Mouse (Mus musculus): ENCODE results near the gene Ppp2r2c. TPM values are rescaled to one million over a fixed set of nuclear protein-coding genes. Genes with fewer than 3 reads are reported as not detected.
A peak's percentile ranks its signal among the peaks of the same experiment; 100 is the strongest.

Ppp2r2c gene
- total RNA-seq, 2 experiments from 2014 or later: 375 to 387 TPM

GRCm38 (mm10) chr5:36844490-36844889 is 23.8 kb upstream of the Ppp2r2c start:
- no peak overlapping the region for H3K4me3 ChIP-seq
- no peak for TF ChIP-seq CTCF (conservative IDR thresholded peaks at IDR 0.05)
- peak overlapping the region; percentile 3; the same call in 1 of the 2 replicates for H3K27ac ChIP-seq
- no peak for DNase-seq (ENCODE audit: low spot score in 2 of 2)

DNA sequence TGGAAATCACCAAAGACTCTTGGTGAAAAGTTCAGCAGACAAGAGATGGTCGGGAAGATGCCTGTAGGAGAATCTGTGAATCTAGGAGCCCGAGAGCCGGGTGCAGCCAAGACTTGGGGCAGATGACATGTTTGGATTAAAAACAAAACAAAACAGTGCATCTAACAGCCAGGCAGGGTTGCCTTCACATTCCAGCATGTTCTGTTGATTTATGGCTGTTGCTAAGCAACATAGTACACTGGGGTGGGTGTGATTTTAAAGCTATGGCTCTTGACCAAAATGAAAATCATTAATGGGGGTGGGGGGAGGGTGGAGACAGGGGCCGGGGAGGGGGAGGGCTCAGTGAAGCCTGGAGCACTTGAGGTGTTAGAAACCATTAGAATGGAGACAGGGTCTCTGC is 16.7 kb upstream of the Ppp2r2c start:
- TF ChIP-seq CTCF (conservative IDR thresholded peaks at IDR 0.05): no peak
- H3K4me3 ChIP-seq: no peak overlapping the region
- peak in 1 of 2 experiments; percentile 50 for DNase-seq (ENCODE audit: low spot score in 2 of 2)
- no peak overlapping the region for H3K27ac ChIP-seq

GRCm38 (mm10) chr5:36855180-36855579 is 13.1 kb upstream of the Ppp2r2c start:
- H3K4me3 ChIP-seq: no peak overlapping the region
- no peak for DNase-seq (ENCODE audit: low spot score in 2 of 2)
- no peak for TF ChIP-seq CTCF (conservative IDR thresholded peaks at IDR 0.05)
- H3K27ac ChIP-seq: no peak overlapping the region

GRCm38 (mm10) chr5:36856529-36856928 is 11.8 kb upstream of the Ppp2r2c start:
- H3K27ac ChIP-seq: no peak overlapping the region
- DNase-seq (ENCODE audit: low spot score in 2 of 2): no peak
- H3K4me3 ChIP-seq: no peak overlapping the region
- TF ChIP-seq CTCF (conservative IDR thresholded peaks at IDR 0.05): no peak

DNA sequence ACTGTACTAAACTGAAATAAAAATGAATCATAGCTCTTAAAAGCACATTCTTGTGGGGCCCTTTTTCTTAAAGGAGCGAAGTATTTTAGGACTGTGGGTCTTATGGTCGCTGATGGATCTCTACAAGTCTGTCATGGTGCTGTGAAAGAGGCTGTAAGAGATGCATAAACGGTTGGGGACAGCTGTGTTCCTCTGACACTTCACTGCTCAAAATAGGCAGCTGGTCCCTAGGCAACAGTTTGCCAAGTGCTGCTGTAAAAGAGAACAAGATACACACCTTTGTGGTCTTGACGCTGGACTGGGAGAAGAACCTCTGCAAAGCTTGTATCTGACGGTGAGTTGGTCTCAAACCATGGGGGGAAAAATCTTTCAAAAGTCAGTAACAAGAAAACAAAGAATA is 10.8 kb upstream of the Ppp2r2c start:
- Histone ChIP-seq H3K4me3 (no peak overlapping the region), H3K27ac (no peak overlapping the region)
- DNase-seq (ENCODE audit: low spot score in 2 of 2): no peak
- no peak for TF ChIP-seq CTCF (conservative IDR thresholded peaks at IDR 0.05)

DNA sequence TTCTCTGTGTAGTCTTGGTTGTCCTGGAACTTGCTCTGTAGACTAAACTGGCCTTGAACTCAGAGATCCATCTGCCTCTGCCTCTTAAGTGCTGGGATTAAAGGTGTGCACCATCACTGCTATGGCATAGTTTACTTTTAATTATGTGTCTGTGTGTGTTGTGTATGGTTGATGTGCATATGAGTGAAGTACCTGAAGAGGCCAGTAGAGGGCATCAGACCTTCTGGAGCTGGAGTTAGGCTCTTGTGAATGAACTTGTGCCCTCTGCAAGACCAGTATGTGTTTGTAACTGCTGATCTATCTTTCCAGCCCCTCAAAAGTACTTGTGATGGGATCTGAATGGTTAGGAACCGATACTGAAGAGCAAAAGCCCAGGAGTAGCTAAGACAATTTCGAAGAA is 7.2 kb upstream of the Ppp2r2c start:
- no peak for DNase-seq (ENCODE audit: low spot score in 2 of 2)
- TF ChIP-seq CTCF (conservative IDR thresholded peaks at IDR 0.05): peak; percentile 70
- Histone ChIP-seq H3K4me3 (no peak overlapping the region), H3K27ac (no peak overlapping the region)

- H3K4me3 ChIP-seq: no peak overlapping the region; the same call in 1 of the 2 replicates
- DNase-seq (ENCODE audit: low spot score in 2 of 2): no peak
- no peak overlapping the region for H3K27ac ChIP-seq
- no peak for TF ChIP-seq CTCF (conservative IDR thresholded peaks at IDR 0.05)
These were observed 1.5 kb upstream of the Ppp2r2c start for GRCm38 (mm10) chr5:36866701-36867250.

GRCm38 (mm10) chr5:36867561-36867960 is 752 bp upstream of the Ppp2r2c start:
- Histone ChIP-seq H3K27ac (peak overlapping the region; percentile 79), H3K4me3 (peak overlapping the region; percentile 60)
- no peak for TF ChIP-seq CTCF (conservative IDR thresholded peaks at IDR 0.05)
- no peak for DNase-seq (ENCODE audit: low spot score in 2 of 2)

- no peak for DNase-seq (ENCODE audit: low spot score in 2 of 2)
- TF ChIP-seq CTCF (conservative IDR thresholded peaks at IDR 0.05): no peak
- Histone ChIP-seq H3K4me3 (peak overlapping the region; percentile 83), H3K27ac (peak overlapping the region; percentile 99)
These were observed 869 bp downstream of the Ppp2r2c start for GRCm38 (mm10) chr5:36869186-36869577.

DNA sequence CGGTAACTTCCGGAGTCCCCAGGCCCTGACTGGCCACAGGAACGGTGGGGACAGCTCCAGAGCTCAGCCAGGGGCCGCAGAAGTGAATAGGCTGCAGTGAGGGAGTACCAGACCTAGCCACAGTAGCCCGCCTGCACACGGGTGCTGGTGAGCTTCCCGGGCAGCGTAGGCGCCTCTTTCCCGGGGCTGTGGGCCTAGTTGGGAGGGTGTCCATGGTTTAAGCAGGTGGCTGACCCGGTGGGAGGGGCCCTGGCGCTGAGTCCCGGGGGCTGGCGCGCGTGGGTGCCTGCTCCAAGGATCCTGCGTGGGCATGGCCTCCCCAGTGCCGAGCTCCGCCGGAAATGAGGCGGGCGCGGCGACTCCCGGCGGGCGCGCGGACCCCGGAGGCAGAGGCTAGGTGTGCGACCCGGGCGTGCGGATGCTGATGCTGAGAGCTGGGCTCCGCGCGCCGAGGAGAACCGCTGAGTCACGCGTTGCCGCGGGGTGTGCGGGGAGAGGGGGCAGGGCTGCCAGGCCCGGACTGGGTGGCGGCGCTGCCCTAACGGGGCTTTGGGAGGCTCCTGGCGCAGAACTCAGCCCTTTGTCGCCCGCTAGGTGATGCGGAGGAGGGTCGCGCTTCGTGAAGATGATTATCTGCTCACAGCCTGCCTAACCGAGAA is 1.4 kb downstream of the Ppp2r2c start:
- peak; percentile 63 to 66 for DNase-seq (ENCODE audit: low spot score in 2 of 2)
- no peak for TF ChIP-seq CTCF (conservative IDR thresholded peaks at IDR 0.05)
- H3K27ac ChIP-seq: peak overlapping the region; percentile 99

DNA sequence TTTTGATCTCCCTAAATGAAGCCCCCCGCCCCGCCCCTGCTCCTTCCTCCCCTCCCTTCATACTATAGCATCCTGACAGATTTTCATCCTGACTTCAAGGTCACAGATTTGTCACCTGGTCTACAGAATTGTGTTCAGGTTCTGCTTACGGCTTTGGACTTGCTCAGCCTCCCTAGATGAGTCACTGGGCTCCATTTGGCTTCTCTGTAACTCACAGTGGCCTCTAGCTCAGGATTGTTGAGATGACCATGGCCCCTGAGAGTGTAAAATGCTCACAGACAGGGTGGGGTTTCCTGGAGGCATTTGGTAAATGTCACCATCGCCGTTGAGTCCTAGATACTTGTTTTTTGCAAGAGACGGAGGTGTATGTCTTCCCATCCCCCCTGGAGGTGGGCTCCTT is 2.6 kb downstream of the Ppp2r2c start:
- H3K4me3 ChIP-seq: peak overlapping the region; percentile 83
- no peak for TF ChIP-seq CTCF (conservative IDR thresholded peaks at IDR 0.05)
- DNase-seq (ENCODE audit: low spot score in 2 of 2): no peak

More for the DNA sequence above, 1.4 kb downstream of the Ppp2r2c start:
- peak overlapping the region; percentile 83 for H3K4me3 ChIP-seq

GRCm38 (mm10) chr5:36875956-36876355 is 7.6 kb downstream of the Ppp2r2c start:
- no peak for DNase-seq (ENCODE audit: low spot score in 2 of 2)
- Histone ChIP-seq H3K27ac (peak overlapping the region; percentile 86), H3K4me3 (no peak overlapping the region)
- TF ChIP-seq CTCF (conservative IDR thresholded peaks at IDR 0.05): no peak

More for the DNA sequence above, 2.6 kb downstream of the Ppp2r2c start:
- H3K27ac ChIP-seq: no peak overlapping the region; the same call in 1 of the 2 replicates

DNA sequence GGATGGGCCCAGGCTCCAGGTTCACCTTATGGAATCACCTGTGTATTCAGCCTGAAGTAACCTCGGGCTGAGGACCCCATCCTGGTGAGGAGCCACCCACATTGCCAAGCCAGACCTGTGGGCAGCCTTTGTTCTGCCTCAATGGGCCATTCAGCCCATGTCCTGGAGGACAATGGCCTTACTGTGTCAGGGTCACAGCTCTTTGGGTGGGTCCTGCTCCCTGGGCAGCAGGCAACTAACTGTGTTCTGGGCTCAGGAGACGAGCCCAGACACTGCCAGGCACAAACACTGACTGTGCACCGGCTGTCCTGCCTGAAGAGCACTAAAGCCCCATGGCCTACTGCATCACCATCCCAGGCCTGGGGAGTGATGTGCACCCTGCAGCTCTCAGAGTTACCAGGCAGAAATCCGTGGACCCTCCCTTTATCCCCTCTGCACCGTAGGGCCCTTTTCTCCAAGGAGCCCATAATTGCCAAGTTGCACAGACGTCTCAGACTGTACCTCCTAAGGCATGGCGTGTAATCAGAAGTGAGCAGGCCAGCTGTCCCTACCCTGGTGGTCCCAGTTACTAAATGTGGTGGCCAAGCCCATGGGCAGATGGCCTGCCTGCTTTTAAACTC is 8.6 kb downstream of the Ppp2r2c start:
- DNase-seq (ENCODE audit: low spot score in 2 of 2): no peak
- Histone ChIP-seq H3K27ac (peak overlapping the region; percentile 86), H3K4me3 (no peak overlapping the region)
- TF ChIP-seq CTCF (conservative IDR thresholded peaks at IDR 0.05): no peak

DNA sequence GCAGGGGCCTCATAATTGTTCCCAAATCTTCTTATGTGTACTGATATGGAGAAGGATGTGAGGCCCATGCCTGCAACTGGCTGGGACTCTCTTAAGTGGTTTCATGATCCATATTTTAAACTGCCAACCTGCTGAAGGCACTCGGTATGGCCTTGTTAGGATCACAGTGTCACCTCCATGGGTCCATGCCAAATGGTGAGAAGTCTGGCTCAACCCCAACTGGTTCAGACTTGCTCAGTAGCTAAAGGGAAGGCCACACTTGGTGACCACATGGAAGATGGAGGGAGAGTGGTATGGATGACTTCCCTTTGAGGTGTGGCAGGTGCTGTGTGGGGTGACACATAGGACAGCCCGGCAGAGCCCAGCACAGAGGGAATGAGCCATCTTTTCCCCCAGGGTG is 9.3 kb downstream of the Ppp2r2c start:
- Histone ChIP-seq H3K27ac (peak overlapping the region; percentile 86), H3K4me3 (no peak overlapping the region)
- DNase-seq (ENCODE audit: low spot score in 2 of 2): no peak
- no peak for TF ChIP-seq CTCF (conservative IDR thresholded peaks at IDR 0.05)
